Mouse (Mus musculus): ENCODE measurements around the gene Upk3a. TPM values are rescaled to one million over a fixed set of nuclear protein-coding genes. Genes with fewer than 3 reads are reported as not detected.

Gene Upk3a
- polyA plus RNA-seq, 1 experiment from 2014 or later, result 1.6 TPM

DNA sequence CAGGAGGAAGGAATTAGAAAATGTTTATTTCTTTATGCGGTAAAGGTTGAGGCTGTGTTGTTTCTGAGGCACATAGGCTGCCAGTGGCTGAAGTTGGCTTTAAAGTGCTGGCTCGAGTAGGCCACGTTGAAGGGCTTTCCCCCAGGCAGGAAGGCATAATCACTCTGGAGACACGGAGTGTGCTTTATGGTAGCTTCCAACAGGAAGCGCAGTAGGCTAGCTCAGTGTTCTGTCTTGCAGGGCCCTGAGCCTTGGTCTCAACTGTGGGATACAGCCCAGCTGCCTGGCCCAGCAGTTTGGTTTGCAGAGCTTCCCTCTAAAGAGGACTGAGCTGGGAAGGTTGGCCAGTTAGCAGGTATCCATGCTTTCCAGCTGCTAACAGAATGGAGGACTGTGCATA lies 26.2 kb downstream of the Upk3a start:
- 47% methylated on average over 5 of the region's 5 CpGs for WGBS
- no peak for ATAC-seq
- Histone ChIP-seq H3K27me3 (replicated peaks; ENCODE audit: control insufficient read depth, insufficient read depth, low read length) (no peaks in the 10 kb centered on the region), H3K4me3 (ENCODE audit: low read length) (0 out of 2 replicates have a peak overlapping the region, but pooled peaks have one; percentile 5), H3K27ac (ENCODE audit: low read length) (peak overlapping the region; percentile 77), H3K4me2 (ENCODE audit: low read depth, low read length) (0 out of 2 replicates have a peak overlapping the region, but pooled peaks have one; percentile 16), H3K4me1 (ENCODE audit: control insufficient read depth, insufficient read depth, low read length) (peaks cover 32% of the 10 kb centered on the region), H3K36me3 (ENCODE audit: control insufficient read depth, insufficient read depth, low read length) (peaks cover 14% of the 10 kb centered on the region), H3K9me3 (ENCODE audit: control insufficient read depth, low read length) (no peaks in the 10 kb centered on the region), H3K9ac (ENCODE audit: low read depth, low read length) (peak overlapping the region; percentile 40)

DNA sequence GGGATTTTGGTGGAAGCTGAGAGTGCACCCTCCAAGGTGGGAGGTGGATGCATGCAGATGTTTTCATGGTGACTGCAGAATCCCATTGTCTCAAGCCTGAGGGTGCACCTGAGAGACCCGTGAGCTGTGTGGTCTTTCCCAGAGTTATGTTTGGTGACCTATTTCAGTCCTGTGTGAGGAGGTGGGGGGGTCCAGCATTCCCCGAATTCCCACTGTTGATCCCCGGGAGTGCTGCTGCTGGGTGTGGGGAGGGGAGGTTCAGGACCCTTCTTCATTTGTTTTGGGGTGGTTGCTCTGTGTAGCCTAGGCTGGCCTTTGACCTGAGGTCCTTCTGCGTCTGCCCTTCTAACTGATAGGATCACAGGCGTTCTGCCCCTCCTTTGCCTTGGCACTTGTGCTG lies 26.8 kb downstream of the Upk3a start:
- ATAC-seq, result no peak
- 65% methylated on average over 5 of the region's 5 CpGs for WGBS
- H3K4me3 ChIP-seq (ENCODE audit: low read length), result no peak overlapping the region
- peak overlapping the region; percentile 40; the same call in 1 of the 2 replicates for H3K9ac ChIP-seq (ENCODE audit: low read depth, low read length)
- H3K36me3 ChIP-seq (ENCODE audit: control insufficient read depth, insufficient read depth, low read length), result peaks cover 14% of the 10 kb centered on the region
- no peak overlapping the region for H3K27ac ChIP-seq (ENCODE audit: low read length)
- H3K9me3 ChIP-seq (ENCODE audit: control insufficient read depth, low read length), result no peaks in the 10 kb centered on the region
- H3K4me2 ChIP-seq (ENCODE audit: low read depth, low read length), result no peak overlapping the region
- H3K4me1 ChIP-seq (ENCODE audit: control insufficient read depth, insufficient read depth, low read length), result peaks cover 26% of the 10 kb centered on the region
- no peaks in the 10 kb centered on the region for H3K27me3 ChIP-seq (replicated peaks; ENCODE audit: control insufficient read depth, insufficient read depth, low read length)

DNA sequence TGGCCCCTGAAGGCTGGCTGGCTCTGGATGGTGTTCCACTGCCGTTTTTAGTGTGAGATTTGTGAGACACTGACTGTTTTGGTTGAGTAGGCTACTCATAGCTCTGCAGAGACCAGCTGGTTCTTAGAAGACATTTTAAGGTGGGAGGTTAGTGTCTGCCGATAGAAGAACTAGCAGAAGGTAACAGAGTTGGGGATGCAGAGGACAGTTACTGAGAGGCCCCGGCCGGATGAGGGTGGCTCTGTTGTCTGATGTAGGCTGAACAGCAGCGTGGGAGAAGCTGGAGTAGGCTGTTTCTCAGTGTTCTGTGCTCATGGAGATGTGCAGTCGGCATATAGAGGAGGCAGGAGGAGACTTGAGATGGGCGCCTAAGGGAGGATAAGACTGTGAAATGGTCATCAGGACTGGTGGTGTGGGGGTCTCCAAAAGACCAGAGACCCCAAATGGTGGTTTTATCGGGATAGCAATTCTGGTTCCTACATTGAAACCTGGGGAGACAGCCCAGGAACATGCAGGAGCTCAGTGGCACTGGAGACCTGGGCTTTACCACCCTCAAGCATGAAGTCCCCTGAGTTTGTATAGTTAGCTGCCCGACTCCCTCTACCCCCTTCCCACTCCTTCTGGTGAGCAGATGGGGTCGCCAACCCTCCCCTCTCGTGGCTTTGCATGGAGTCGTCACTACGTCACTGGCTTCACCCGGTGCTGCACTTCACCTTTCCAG lies 29.4 kb downstream of the Upk3a start:
- Histone ChIP-seq H3K4me3 (ENCODE audit: low read length) (no peak overlapping the region), H3K27me3 (replicated peaks; ENCODE audit: control insufficient read depth, insufficient read depth, low read length) (no peaks in the 10 kb centered on the region), H3K4me1 (ENCODE audit: control insufficient read depth, insufficient read depth, low read length) (peaks cover 15% of the 10 kb centered on the region), H3K4me2 (ENCODE audit: low read depth, low read length) (no peak overlapping the region), H3K9ac (ENCODE audit: low read depth, low read length) (no peak overlapping the region), H3K36me3 (ENCODE audit: control insufficient read depth, insufficient read depth, low read length) (peaks cover 24% of the 10 kb centered on the region), H3K27ac (ENCODE audit: low read length) (no peak overlapping the region), H3K9me3 (ENCODE audit: control insufficient read depth, low read length) (no peaks in the 10 kb centered on the region)
- no peak for ATAC-seq
- WGBS, result 92% methylated on average over 14 of the region's 14 CpGs

DNA sequence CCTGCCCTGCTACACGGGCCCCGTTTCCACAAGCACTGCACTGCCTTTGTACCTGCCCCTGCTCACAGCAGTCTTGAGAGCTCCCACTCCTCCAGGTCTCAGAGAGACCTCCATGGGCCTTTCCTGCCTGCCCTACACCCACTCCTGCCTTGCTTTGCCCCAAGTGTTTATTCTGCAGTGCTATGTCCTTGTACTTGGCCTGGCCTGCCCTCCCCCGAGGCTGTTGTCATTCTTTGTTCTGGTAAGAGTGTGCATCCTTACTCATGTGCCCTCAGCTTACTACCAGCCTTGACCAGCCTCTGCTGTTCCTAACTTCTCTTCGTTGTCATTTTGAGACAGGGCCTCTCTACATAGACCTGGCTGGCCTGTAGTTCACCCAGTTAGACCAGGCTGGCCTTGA lies 30.9 kb downstream of the Upk3a start:
- H3K36me3 ChIP-seq (ENCODE audit: control insufficient read depth, insufficient read depth, low read length), result peaks cover 27% of the 10 kb centered on the region
- H3K9me3 ChIP-seq (ENCODE audit: control insufficient read depth, low read length), result no peaks in the 10 kb centered on the region
- 86% methylated on average over 4 of the region's 4 CpGs for WGBS
- H3K4me2 ChIP-seq (ENCODE audit: low read depth, low read length), result no peak overlapping the region
- no peaks in the 10 kb centered on the region for H3K27me3 ChIP-seq (replicated peaks; ENCODE audit: control insufficient read depth, insufficient read depth, low read length)
- no peak overlapping the region for H3K9ac ChIP-seq (ENCODE audit: low read depth, low read length)
- H3K4me3 ChIP-seq (ENCODE audit: low read length), result no peak overlapping the region
- H3K27ac ChIP-seq (ENCODE audit: low read length), result no peak overlapping the region
- no peak for ATAC-seq
- peaks cover 7% of the 10 kb centered on the region for H3K4me1 ChIP-seq (ENCODE audit: control insufficient read depth, insufficient read depth, low read length)

DNA sequence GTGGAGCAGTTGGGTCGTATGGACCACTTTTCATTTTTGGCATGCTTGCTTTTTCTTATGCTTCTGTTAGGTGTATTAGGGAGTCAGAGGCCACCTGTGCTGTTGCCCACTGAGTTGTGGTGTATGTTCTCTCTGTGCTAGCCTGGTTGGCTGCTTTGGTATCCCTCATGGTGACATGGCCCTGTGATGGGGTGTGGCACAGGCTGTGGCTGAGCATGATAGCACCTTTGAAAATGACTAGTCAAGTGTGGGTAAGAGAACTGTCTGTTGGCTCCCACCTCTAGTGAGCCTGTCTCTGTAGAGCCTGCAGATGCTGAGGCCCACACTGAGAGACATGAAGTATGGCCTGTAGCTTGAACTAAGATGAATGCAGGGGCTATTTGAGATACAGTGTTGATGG lies 32.8 kb downstream of the Upk3a start:
- H3K27me3 ChIP-seq (replicated peaks; ENCODE audit: control insufficient read depth, insufficient read depth, low read length), result no peaks in the 10 kb centered on the region

GRCm38 (mm10) chr15:85054098-85054497 lies 37.2 kb downstream of the Upk3a start:
- Histone ChIP-seq H3K4me3 (ENCODE audit: low read length) (no peak overlapping the region), H3K36me3 (ENCODE audit: control insufficient read depth, insufficient read depth, low read length) (peaks cover 10% of the 10 kb centered on the region; the same call in 1 of the 2 replicates), H3K27me3 (replicated peaks; ENCODE audit: control insufficient read depth, insufficient read depth, low read length) (no peaks in the 10 kb centered on the region), H3K4me1 (ENCODE audit: control insufficient read depth, insufficient read depth, low read length) (no peaks in the 10 kb centered on the region), H3K9me3 (ENCODE audit: control insufficient read depth, low read length) (no peaks in the 10 kb centered on the region), H3K4me2 (ENCODE audit: low read depth, low read length) (no peak overlapping the region), H3K27ac (ENCODE audit: low read length) (no peak overlapping the region), H3K9ac (ENCODE audit: low read depth, low read length) (no peak overlapping the region)
- ATAC-seq, result no peak
- 84% methylated on average over 3 of the region's 3 CpGs for WGBS

More for the DNA sequence above, 32.8 kb downstream of the Upk3a start:
- peaks cover 27% of the 10 kb centered on the region for H3K36me3 ChIP-seq (ENCODE audit: control insufficient read depth, insufficient read depth, low read length)
- H3K4me2 ChIP-seq (ENCODE audit: low read depth, low read length), result no peak overlapping the region
- H3K27ac ChIP-seq (ENCODE audit: low read length), result no peak overlapping the region
- WGBS, result 89% methylated on average over 1 of the region's 1 CpGs
- no peak overlapping the region for H3K9ac ChIP-seq (ENCODE audit: low read depth, low read length)
- no peak overlapping the region for H3K4me3 ChIP-seq (ENCODE audit: low read length)
- H3K4me1 ChIP-seq (ENCODE audit: control insufficient read depth, insufficient read depth, low read length), result no peaks in the 10 kb centered on the region
- no peaks in the 10 kb centered on the region for H3K9me3 ChIP-seq (ENCODE audit: control insufficient read depth, low read length)
- no peak for ATAC-seq

DNA sequence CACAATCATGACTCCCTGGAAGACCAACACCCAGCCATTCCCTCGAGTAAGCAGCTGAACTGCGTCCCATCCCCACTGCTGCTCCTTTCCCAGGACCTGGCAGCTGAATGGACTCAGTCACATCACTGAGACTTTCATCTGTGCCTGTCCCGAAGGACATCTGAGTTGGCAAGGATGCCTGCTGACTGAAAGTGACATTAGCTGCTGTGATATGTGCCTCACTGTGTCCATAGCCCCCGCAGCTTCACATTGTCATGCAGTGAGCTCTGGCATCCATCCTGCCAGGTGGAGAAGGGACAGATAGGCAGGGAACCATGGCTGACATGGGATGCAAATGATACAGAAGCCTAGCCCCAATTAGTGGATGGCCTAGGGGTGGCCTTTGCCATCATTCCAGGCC lies 38.2 kb downstream of the Upk3a start:
- 80% methylated on average over 4 of the region's 4 CpGs for WGBS
- H3K9ac ChIP-seq (ENCODE audit: low read depth, low read length), result no peak overlapping the region
- peaks cover 9% of the 10 kb centered on the region; the same call in 1 of the 2 replicates for H3K36me3 ChIP-seq (ENCODE audit: control insufficient read depth, insufficient read depth, low read length)

DNA sequence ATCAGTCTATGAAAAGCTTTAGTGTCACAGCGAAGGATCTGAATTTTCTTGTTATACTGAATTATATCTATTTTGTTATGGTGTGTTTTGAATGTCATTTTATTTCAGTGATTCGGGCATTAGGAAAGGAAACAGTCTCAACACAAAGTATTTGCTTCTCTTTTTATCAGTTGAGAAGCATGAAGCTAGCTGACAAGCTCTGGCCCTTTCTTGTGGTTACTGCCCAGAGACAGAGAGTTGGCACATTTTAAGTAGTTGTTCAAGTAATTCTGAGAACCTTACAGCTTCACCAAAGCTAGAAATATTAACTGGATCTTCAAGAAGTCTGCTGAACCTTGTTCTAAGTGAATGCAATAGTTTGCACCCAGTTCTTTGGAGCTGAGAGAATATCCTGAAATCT lies 46.5 kb downstream of the Upk3a start:
- WGBS, result 94% methylated on average over 2 of the region's 2 CpGs
- no peak for ATAC-seq
- no peaks in the 10 kb centered on the region for H3K27me3 ChIP-seq (replicated peaks; ENCODE audit: control insufficient read depth, insufficient read depth, low read length)

More for the DNA sequence above, 38.2 kb downstream of the Upk3a start:
- Histone ChIP-seq H3K27me3 (replicated peaks; ENCODE audit: control insufficient read depth, insufficient read depth, low read length) (no peaks in the 10 kb centered on the region), H3K27ac (ENCODE audit: low read length) (no peak overlapping the region), H3K4me1 (ENCODE audit: control insufficient read depth, insufficient read depth, low read length) (no peaks in the 10 kb centered on the region), H3K4me2 (ENCODE audit: low read depth, low read length) (no peak overlapping the region), H3K9me3 (ENCODE audit: control insufficient read depth, low read length) (no peaks in the 10 kb centered on the region), H3K4me3 (ENCODE audit: low read length) (no peak overlapping the region)
- no peak for ATAC-seq

GRCm38 (mm10) chr15:85070561-85070960 lies 53.6 kb downstream of the Upk3a start:
- Histone ChIP-seq H3K4me1 (ENCODE audit: control insufficient read depth, insufficient read depth, low read length) (no peaks in the 10 kb centered on the region), H3K9me3 (ENCODE audit: control insufficient read depth, low read length) (no peaks in the 10 kb centered on the region), H3K9ac (ENCODE audit: low read depth, low read length) (no peak overlapping the region), H3K36me3 (ENCODE audit: control insufficient read depth, insufficient read depth, low read length) (no peaks in the 10 kb centered on the region), H3K27me3 (replicated peaks; ENCODE audit: control insufficient read depth, insufficient read depth, low read length) (no peaks in the 10 kb centered on the region), H3K27ac (ENCODE audit: low read length) (no peak overlapping the region), H3K4me2 (ENCODE audit: low read depth, low read length) (no peak overlapping the region), H3K4me3 (ENCODE audit: low read length) (no peak overlapping the region)
- 41% methylated on average over 2 of the region's 2 CpGs for WGBS
- ATAC-seq, result no peak

More for the DNA sequence above, 46.5 kb downstream of the Upk3a start:
- no peaks in the 10 kb centered on the region for H3K4me1 ChIP-seq (ENCODE audit: control insufficient read depth, insufficient read depth, low read length)
- no peak overlapping the region for H3K27ac ChIP-seq (ENCODE audit: low read length)
- no peaks in the 10 kb centered on the region for H3K36me3 ChIP-seq (ENCODE audit: control insufficient read depth, insufficient read depth, low read length)
- no peak overlapping the region for H3K4me2 ChIP-seq (ENCODE audit: low read depth, low read length)
- no peak overlapping the region for H3K9ac ChIP-seq (ENCODE audit: low read depth, low read length)
- H3K9me3 ChIP-seq (ENCODE audit: control insufficient read depth, low read length), result no peaks in the 10 kb centered on the region
- H3K4me3 ChIP-seq (ENCODE audit: low read length), result no peak overlapping the region

Measured in intestine, embryonic 16.5 days (tissue).